Mouse (Mus musculus) gastrocnemius, adult 18-20 months (tissue): Measurements from ENCODE around the gene Fbln2. TPM values are rescaled to one million over a fixed set of nuclear protein-coding genes. Genes with fewer than 3 reads are reported as not detected.
A peak's percentile ranks its signal among the peaks of the same experiment; 100 is the strongest.
"Not testable (repeated sequence)": the region's sequence is repeated elsewhere in the genome, so short reads cannot be mapped to it uniquely, and the experiment has no call there.

ENCODE experiments used
- DNase-seq: peaks from one replicate; pipeline ENCODE4 v3.0.0; 2021; ENCODE audit warnings: low spot score
- long read RNA-seq, 2 experiments: library from polyadenylated mRNA; stranded (forward); transcript quantifications; one replicate each; pipeline ENCODE4 v2.0.0; 2021
- total RNA-seq, 2 experiments: library from RNA; stranded (reverse); gene quantifications; 2 replicates each; pipeline ENCODE4 v1.2.3; 2021

Fbln2 gene
- total RNA-seq: 10 to 100 TPM; 40.1 to 51.6 TPM
- long read RNA-seq, experiment 1, full-length matches to known transcripts: 41 of 62 reads
- long read RNA-seq, experiment 1, partial matches to known transcripts: 17 of 62 reads
- long read RNA-seq, experiment 1, other reads (novel, unspliced or antisense): 4 of 62 reads
- long read RNA-seq, experiment 2, full-length matches to known transcripts: 44 of 57 reads
- long read RNA-seq, experiment 2, partial matches to known transcripts: 9 of 57 reads
- long read RNA-seq, experiment 2, other reads (novel, unspliced or antisense): 4 of 57 reads

GRCm38 (mm10) chr6:91212155-91212554 is at the start of gene Fbln2:
Fbln2 (plus strand) TSS chr6:91212455.
- not testable (repeated sequence) for DNase-seq

GRCm38 (mm10) chr6:91163195-91163911 is 48.9 kb upstream of the Fbln2 start:
- no peak for DNase-seq

DNA sequence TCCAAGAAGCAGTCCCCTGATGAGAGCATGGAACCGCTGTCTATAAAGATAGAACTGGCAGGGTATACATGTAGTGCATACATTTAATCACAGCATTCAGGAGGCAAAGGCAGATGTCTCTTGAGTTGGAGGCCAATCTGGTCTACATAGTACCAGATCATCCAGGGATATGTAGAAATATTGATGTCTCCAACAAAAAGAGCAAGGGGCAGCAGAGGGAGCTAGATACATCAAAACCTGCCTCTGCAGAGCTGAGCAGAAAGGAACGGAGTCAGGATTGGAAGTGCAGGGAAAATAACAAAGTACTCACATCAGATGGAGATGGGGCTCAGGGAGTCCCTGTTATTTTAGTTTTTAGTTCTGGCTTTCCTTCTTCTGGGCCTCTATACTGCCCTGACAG is 47.7 kb upstream of the Fbln2 start:
- DNase-seq: no peak

- peak; percentile 82 for DNase-seq
These were observed 47.0 kb upstream of the Fbln2 start for GRCm38 (mm10) chr6:91165210-91165609.

DNA sequence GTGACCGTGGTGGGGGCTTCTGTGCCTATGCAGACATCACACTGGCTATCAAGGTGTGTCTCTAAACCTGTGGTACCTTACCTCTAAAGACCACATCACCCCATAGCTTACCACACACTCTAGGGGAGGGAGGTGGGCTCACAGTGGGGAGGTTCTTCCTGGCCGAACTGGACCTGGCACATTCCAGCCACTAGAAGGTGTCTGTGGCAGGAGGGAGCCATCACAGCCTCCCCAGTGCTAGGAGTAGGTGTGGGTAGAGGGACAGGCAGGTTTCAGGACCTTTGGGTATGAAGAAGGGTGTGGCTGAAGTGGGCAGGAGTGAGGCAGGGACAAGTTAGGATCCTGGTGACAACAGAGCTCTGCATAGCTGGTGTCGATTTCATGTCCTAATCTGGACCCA is 44.4 kb upstream of the Fbln2 start:
- no peak for DNase-seq

GRCm38 (mm10) chr6:91169129-91169528 is 43.1 kb upstream of the Fbln2 start:
- DNase-seq: no peak

DNA sequence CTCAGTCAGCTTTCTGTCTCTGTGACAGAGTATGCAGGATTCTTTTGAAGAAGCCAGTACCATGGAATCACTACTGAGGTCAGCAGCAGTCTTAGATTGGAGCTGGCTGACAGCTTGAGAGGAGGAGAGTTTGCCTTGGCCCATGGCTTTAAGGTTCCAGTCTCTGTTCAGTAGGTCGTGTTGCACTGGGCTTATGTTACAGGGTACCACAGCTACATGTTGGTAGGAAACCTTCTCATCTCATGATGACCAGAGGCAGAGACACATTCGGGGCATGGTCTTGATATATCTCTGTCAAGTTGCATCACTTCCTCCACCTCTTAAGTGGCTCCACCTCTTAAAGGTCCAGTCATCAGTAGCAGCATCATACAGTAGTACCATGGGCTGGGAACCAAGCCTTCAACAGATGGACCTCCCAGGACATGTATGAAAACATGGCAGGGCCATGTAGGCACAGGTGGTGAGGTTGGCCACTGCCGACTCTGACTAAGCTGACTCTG is 40.8 kb upstream of the Fbln2 start:
- no peak for DNase-seq

DNA sequence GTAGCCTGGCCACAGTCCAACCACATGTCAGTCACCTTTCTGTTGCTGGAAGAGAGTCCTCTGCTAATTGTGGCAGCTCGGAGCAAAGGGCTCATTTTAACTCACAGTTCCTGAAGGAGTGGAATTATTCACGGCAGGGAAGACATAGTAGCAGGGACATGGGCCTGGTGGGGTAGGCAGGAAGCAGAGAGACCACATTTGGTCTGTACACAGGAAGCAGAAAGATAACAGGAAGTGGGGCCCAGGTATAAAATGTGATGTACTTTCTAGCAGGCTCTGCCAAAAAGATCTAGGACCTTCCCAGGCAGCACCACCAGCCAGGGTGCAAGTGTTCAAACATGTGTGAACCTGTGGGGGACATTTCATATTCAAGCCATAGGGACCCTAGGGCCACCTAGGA is 39.9 kb upstream of the Fbln2 start:
- no peak for DNase-seq

- DNase-seq: peak; percentile 74
These were observed 38.9 kb upstream of the Fbln2 start for GRCm38 (mm10) chr6:91173221-91173880.

GRCm38 (mm10) chr6:91174211-91174610 is 38.0 kb upstream of the Fbln2 start:
- no peak for DNase-seq

- peak; percentile 53 for DNase-seq
These were observed 31.5 kb upstream of the Fbln2 start for GRCm38 (mm10) chr6:91180767-91181171.

- DNase-seq: peak; percentile 96
These were observed 30.9 kb upstream of the Fbln2 start for GRCm38 (mm10) chr6:91181320-91181719.

- DNase-seq: no peak
These were observed 30.2 kb upstream of the Fbln2 start for GRCm38 (mm10) chr6:91182075-91182490.

DNA sequence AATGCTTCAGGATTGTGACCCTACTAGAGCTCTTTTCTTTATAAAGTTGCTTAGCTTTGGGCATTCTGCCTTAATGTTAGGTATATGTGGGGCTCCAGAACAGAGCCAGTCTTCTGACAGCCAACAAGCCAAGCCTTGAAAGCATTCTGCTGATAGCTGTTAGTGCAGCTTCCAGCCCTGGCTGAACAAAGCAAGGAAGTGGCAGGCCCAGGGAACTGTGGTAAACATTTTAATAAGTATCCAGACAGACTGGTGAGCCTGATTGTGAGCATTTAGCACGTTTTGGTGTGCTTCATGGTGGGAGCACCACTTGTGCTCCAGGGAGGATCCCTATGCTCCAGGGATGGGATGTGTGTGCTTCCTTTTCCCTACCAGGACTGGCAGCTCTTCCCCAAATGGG is 29.2 kb upstream of the Fbln2 start:
- no peak for DNase-seq

- peak; percentile 75 for DNase-seq
These were observed 28.3 kb upstream of the Fbln2 start for GRCm38 (mm10) chr6:91183980-91184379.

DNA sequence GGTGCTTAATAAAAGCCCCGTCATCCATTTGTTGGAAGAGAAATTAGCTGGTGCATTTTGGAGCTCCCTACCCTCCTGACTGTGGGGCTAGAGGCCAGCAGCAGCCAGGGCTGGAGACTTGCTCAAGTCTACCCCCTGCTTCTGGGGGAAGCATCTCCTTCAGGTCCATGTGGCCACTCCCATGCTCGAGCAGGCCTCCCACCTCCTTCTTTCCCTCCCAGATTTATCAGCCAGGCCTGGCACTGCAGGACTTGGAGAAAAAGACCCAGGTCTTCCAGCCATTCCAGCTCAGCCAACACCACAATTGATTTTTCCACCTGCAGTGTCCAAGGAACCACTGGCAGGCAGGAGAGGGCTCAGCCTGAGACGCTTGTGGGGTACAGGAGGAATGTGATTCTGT is 27.5 kb upstream of the Fbln2 start:
- no peak for DNase-seq

- peak; percentile 89 for DNase-seq
These were observed 26.8 kb upstream of the Fbln2 start for GRCm38 (mm10) chr6:91185502-91185901.

DNA sequence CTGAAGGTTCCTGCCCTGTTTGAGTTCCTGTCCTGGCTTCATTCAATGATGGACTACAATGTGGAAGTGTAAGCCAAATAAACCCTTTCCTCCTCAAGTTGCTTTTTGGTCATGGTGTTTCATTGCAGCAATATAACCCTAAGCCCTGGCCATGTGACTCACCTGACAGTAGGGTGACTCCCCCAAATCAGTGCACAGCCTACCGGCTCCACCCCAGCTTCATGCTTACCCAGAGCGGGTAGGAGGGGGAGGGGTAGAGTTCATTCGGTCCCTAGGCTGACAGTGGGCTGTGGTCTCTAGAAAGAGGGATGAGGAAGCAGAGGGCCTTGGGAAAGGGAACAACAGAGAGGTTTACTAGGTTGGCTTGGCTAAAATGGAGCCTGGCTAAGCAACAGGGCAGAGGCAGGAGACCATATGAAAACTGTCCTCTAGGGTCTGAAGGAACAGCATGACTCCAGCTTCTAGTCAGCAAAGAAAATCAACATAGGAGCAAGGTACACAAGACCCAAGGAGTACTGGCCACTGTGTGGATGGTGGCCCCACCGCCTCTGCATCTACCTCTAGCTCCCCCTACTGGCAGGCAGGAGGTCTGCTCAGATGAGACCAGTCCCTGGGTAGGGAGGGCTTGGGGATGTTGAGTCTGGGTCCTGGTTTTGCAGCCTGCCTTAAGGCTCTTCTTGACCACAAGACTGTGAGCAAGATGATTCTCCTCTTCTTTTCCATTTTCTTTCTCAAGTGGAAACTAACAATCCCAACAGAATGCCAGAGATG is 25.9 kb upstream of the Fbln2 start:
- DNase-seq: no peak

GRCm38 (mm10) chr6:91186934-91187333 is 25.3 kb upstream of the Fbln2 start:
- no peak for DNase-seq

- no peak for DNase-seq
These were observed 24.4 kb upstream of the Fbln2 start for GRCm38 (mm10) chr6:91187871-91188270.

- DNase-seq: no peak
These were observed 22.3 kb upstream of the Fbln2 start for GRCm38 (mm10) chr6:91189971-91190370.

GRCm38 (mm10) chr6:91191465-91191864 is 20.8 kb upstream of the Fbln2 start:
- DNase-seq: no peak
